Mouse (Mus musculus): ENCODE measurements around the gene Sema4b. TPM values are rescaled to one million over a fixed set of nuclear protein-coding genes. Genes with fewer than 3 reads are reported as not detected.

The Sema4b gene
- polyA plus RNA-seq, 1 experiment from 2014 or later = 14.1 TPM

GRCm38 (mm10) chr7:80179790-80180189, 6.9 kb upstream of the Sema4b start:
- Histone ChIP-seq H3K4me3 (no peak overlapping the region), H3K9ac (no peak overlapping the region), H3K36me3 (no peaks in the 10 kb centered on the region), H3K27me3 (no peaks in the 10 kb centered on the region), H3K27ac (no peak overlapping the region), H3K4me2 (replicated peaks) (no peak overlapping the region), H3K9me3 (no peaks in the 10 kb centered on the region), H3K4me1 (no peaks in the 10 kb centered on the region)
- 92% methylated on average over 6 of the region's 6 CpGs for WGBS
- ATAC-seq (ENCODE audit: low FRiP score, low read depth) = no peak

- no peak overlapping the region for H3K9ac ChIP-seq
- no peaks in the 10 kb centered on the region for H3K27me3 ChIP-seq
- WGBS = 82% methylated on average over 3 of the region's 3 CpGs
- H3K4me2 ChIP-seq (replicated peaks) = no peak overlapping the region
- no peaks in the 10 kb centered on the region for H3K36me3 ChIP-seq
- no peak overlapping the region for H3K27ac ChIP-seq
- no peak for ATAC-seq (ENCODE audit: low FRiP score, low read depth)
- H3K4me3 ChIP-seq = no peak overlapping the region
- H3K9me3 ChIP-seq = no peaks in the 10 kb centered on the region
- H3K4me1 ChIP-seq = no peaks in the 10 kb centered on the region
Observed at GRCm38 (mm10) chr7:80180202-80180601, 6.4 kb upstream of the Sema4b start.

- Histone ChIP-seq H3K4me3 (no peak overlapping the region), H3K36me3 (no peaks in the 10 kb centered on the region), H3K27ac (no peak overlapping the region), H3K27me3 (no peaks in the 10 kb centered on the region), H3K4me1 (0 out of 2 replicates have a peak, but pooled peaks cover 2% of the 10 kb centered on the region), H3K9me3 (no peaks in the 10 kb centered on the region), H3K9ac (no peak overlapping the region), H3K4me2 (replicated peaks) (no peak overlapping the region)
- 63% methylated on average over 2 of the region's 2 CpGs for WGBS
- ATAC-seq (ENCODE audit: low FRiP score, low read depth) = no peak
Observed at GRCm38 (mm10) chr7:80181078-80181477, 5.6 kb upstream of the Sema4b start.

GRCm38 (mm10) chr7:80182139-80182538, 4.5 kb upstream of the Sema4b start:
- no peak overlapping the region for H3K4me3 ChIP-seq
- peaks cover 9% of the 10 kb centered on the region for H3K4me1 ChIP-seq
- no peak overlapping the region for H3K4me2 ChIP-seq (replicated peaks)
- H3K9me3 ChIP-seq = no peaks in the 10 kb centered on the region
- no peak overlapping the region for H3K27ac ChIP-seq
- ATAC-seq (ENCODE audit: low FRiP score, low read depth) = no peak
- H3K27me3 ChIP-seq = no peaks in the 10 kb centered on the region
- H3K9ac ChIP-seq = no peak overlapping the region
- no peaks in the 10 kb centered on the region for H3K36me3 ChIP-seq

- Histone ChIP-seq H3K9ac (no peak overlapping the region), H3K4me2 (replicated peaks) (no peak overlapping the region), H3K4me3 (no peak overlapping the region), H3K4me1 (peaks cover 15% of the 10 kb centered on the region), H3K9me3 (no peaks in the 10 kb centered on the region), H3K27me3 (no peaks in the 10 kb centered on the region), H3K36me3 (no peaks in the 10 kb centered on the region), H3K27ac (no peak overlapping the region)
- 97% methylated on average over 1 of the region's 1 CpGs for WGBS
- ATAC-seq (ENCODE audit: low FRiP score, low read depth) = no peak
Observed at GRCm38 (mm10) chr7:80183466-80183865, 3.2 kb upstream of the Sema4b start.

GRCm38 (mm10) chr7:80183969-80184368, 2.7 kb upstream of the Sema4b start:
- no peaks in the 10 kb centered on the region for H3K36me3 ChIP-seq
- H3K27ac ChIP-seq = no peak overlapping the region
- peaks cover 21% of the 10 kb centered on the region for H3K4me1 ChIP-seq
- ATAC-seq (ENCODE audit: low FRiP score, low read depth) = no peak
- H3K9me3 ChIP-seq = no peaks in the 10 kb centered on the region
- H3K4me2 ChIP-seq (replicated peaks) = no peak overlapping the region
- WGBS = 55% methylated on average over 5 of the region's 5 CpGs
- H3K9ac ChIP-seq = no peak overlapping the region
- H3K27me3 ChIP-seq = no peaks in the 10 kb centered on the region
- H3K4me3 ChIP-seq = no peak overlapping the region

GRCm38 (mm10) chr7:80184551-80184950, 2.1 kb upstream of the Sema4b start:
- no peaks in the 10 kb centered on the region for H3K9me3 ChIP-seq
- no peak overlapping the region for H3K27ac ChIP-seq
- H3K9ac ChIP-seq = no peak overlapping the region
- no peak overlapping the region for H3K4me3 ChIP-seq
- 60% methylated on average over 4 of the region's 4 CpGs for WGBS
- ATAC-seq (ENCODE audit: low FRiP score, low read depth) = no peak
- H3K27me3 ChIP-seq = no peaks in the 10 kb centered on the region
- no peak overlapping the region for H3K4me2 ChIP-seq (replicated peaks)
- H3K36me3 ChIP-seq = no peaks in the 10 kb centered on the region
- H3K4me1 ChIP-seq = peaks cover 26% of the 10 kb centered on the region

GRCm38 (mm10) chr7:80184968-80185367, 1.7 kb upstream of the Sema4b start:
- no peak for ATAC-seq (ENCODE audit: low FRiP score, low read depth)
- Histone ChIP-seq H3K9ac (no peak overlapping the region), H3K27me3 (no peaks in the 10 kb centered on the region), H3K9me3 (no peaks in the 10 kb centered on the region), H3K4me2 (replicated peaks) (no peak overlapping the region), H3K36me3 (no peaks in the 10 kb centered on the region), H3K27ac (no peak overlapping the region), H3K4me3 (no peak overlapping the region), H3K4me1 (peaks cover 29% of the 10 kb centered on the region)
- WGBS = 60% methylated on average over 6 of the region's 6 CpGs

GRCm38 (mm10) chr7:80186021-80186420, 620 bp upstream of the Sema4b start:
- no peak for ATAC-seq (ENCODE audit: low FRiP score, low read depth)
- Histone ChIP-seq H3K9me3 (no peaks in the 10 kb centered on the region), H3K9ac (no peak overlapping the region; the same call in 1 of the 2 replicates), H3K4me2 (replicated peaks) (peak overlapping the region; percentile 92), H3K4me3 (peak overlapping the region; percentile 54), H3K27ac (no peak overlapping the region), H3K27me3 (no peaks in the 10 kb centered on the region), H3K36me3 (no peaks in the 10 kb centered on the region), H3K4me1 (peaks cover 29% of the 10 kb centered on the region)
- 22% methylated on average over 8 of the region's 8 CpGs for WGBS

GRCm38 (mm10) chr7:80187501-80187900, 860 bp downstream of the Sema4b start:
- Histone ChIP-seq H3K9ac (0 out of 2 replicates have a peak overlapping the region, but pooled peaks have one; percentile 9), H3K9me3 (no peaks in the 10 kb centered on the region), H3K4me2 (replicated peaks) (peak overlapping the region; percentile 92), H3K27ac (no peak overlapping the region), H3K4me1 (peaks cover 44% of the 10 kb centered on the region), H3K4me3 (peak overlapping the region; percentile 54), H3K27me3 (no peaks in the 10 kb centered on the region), H3K36me3 (no peaks in the 10 kb centered on the region)
- WGBS = 79% methylated on average over 12 of the region's 12 CpGs
- no peak for ATAC-seq (ENCODE audit: low FRiP score, low read depth)

GRCm38 (mm10) chr7:80188579-80189125, 2.0 kb downstream of the Sema4b start:
- H3K4me2 ChIP-seq (replicated peaks) = no peak overlapping the region
- no peak overlapping the region for H3K27ac ChIP-seq
- H3K9ac ChIP-seq = no peak overlapping the region
- no peaks in the 10 kb centered on the region for H3K27me3 ChIP-seq
- peaks cover 49% of the 10 kb centered on the region for H3K4me1 ChIP-seq
- no peaks in the 10 kb centered on the region for H3K36me3 ChIP-seq
- 70% methylated on average over 2 of the region's 2 CpGs for WGBS
- ATAC-seq (ENCODE audit: low FRiP score, low read depth) = no peak
- no peaks in the 10 kb centered on the region for H3K9me3 ChIP-seq
- H3K4me3 ChIP-seq = no peak overlapping the region

- H3K27ac ChIP-seq = no peak overlapping the region
- no peak for ATAC-seq (ENCODE audit: low FRiP score, low read depth)
- H3K36me3 ChIP-seq = no peaks in the 10 kb centered on the region
- 34% methylated on average over 11 of the region's 11 CpGs for WGBS
- H3K4me1 ChIP-seq = peaks cover 49% of the 10 kb centered on the region
- H3K27me3 ChIP-seq = no peaks in the 10 kb centered on the region
- no peaks in the 10 kb centered on the region for H3K9me3 ChIP-seq
- no peak overlapping the region for H3K9ac ChIP-seq
- no peak overlapping the region for H3K4me2 ChIP-seq (replicated peaks)
- H3K4me3 ChIP-seq = no peak overlapping the region
Observed at GRCm38 (mm10) chr7:80189147-80189933, 2.7 kb downstream of the Sema4b start.
